Mouse (Mus musculus): ENCODE measurements at regions not wholly inside any gene's neighbourhood (a gene's known extent, or its start where the extent isn't known, plus 50 kb on each side); places are given as distances from the start of the nearest gene placed in this dataset.
"Not testable (repeated sequence)": the region's sequence is repeated elsewhere in the genome, so short reads cannot be mapped to it uniquely, and the experiment has no call there.

GRCm38 (mm10) chr6:3201507-3201906 lies 197.9 kb downstream of the Samd9l start:
- DNase-seq (ENCODE audit: low read depth, low spot score): peak; percentile 59

- no peak for DNase-seq (ENCODE audit: low read depth, low spot score)
Observed at GRCm38 (mm10) chr6:3201107-3201506, 198.3 kb downstream of the Samd9l start.

- DNase-seq (ENCODE audit: low read depth, low spot score): peak; percentile 86
Observed at GRCm38 (mm10) chr6:3200586-3200985, 198.8 kb downstream of the Samd9l start.

- not testable (repeated sequence) for DNase-seq (ENCODE audit: low read depth, low spot score)
Observed at GRCm38 (mm10) chr6:3192424-3192820, 206.9 kb downstream of the Samd9l start.

- not testable (repeated sequence) for DNase-seq (ENCODE audit: low read depth, low spot score)
Observed at GRCm38 (mm10) chr6:3191695-3192423, 207.5 kb downstream of the Samd9l start.

- peak; percentile 93 for DNase-seq (ENCODE audit: low read depth, low spot score)
Observed at GRCm38 (mm10) chr6:3183819-3184199, 215.6 kb downstream of the Samd9l start.

- peak; percentile 100 for DNase-seq (ENCODE audit: low read depth, low spot score)
Observed at GRCm38 (mm10) chr6:3182889-3183818, 216.2 kb downstream of the Samd9l start.

- DNase-seq (ENCODE audit: low read depth, low spot score): not testable (repeated sequence)
Observed at GRCm38 (mm10) chr6:3182424-3182841, 216.9 kb downstream of the Samd9l start.

GRCm38 (mm10) chr6:3179603-3180348 lies 219.6 kb downstream of the Samd9l start:
- DNase-seq (ENCODE audit: low read depth, low spot score): not testable (repeated sequence)

GRCm38 (mm10) chr6:3169479-3169878 lies 229.9 kb downstream of the Samd9l start:
- not testable (repeated sequence) for DNase-seq (ENCODE audit: low read depth, low spot score)

GRCm38 (mm10) chr6:3166149-3166548 lies 233.2 kb downstream of the Samd9l start:
- not testable (repeated sequence) for DNase-seq (ENCODE audit: low read depth, low spot score)

GRCm38 (mm10) chr6:3151901-3152300 lies 247.5 kb downstream of the Samd9l start:
- not testable (repeated sequence) for DNase-seq (ENCODE audit: low read depth, low spot score)

GRCm38 (mm10) chr6:3137823-3138222 lies 261.5 kb downstream of the Samd9l start:
- DNase-seq (ENCODE audit: low read depth, low spot score): peak; percentile 37

- not testable (repeated sequence) for DNase-seq (ENCODE audit: low read depth, low spot score)
Observed at GRCm38 (mm10) chr6:3133763-3134162, 265.6 kb downstream of the Samd9l start.

GRCm38 (mm10) chr6:3116296-3116695 lies 283.1 kb downstream of the Samd9l start:
- DNase-seq (ENCODE audit: low read depth, low spot score): not testable (repeated sequence)
